Mouse (Mus musculus) bone marrow, adult 2 months (tissue): ENCODE data around the gene Syce2. TPM values are rescaled to one million over a fixed set of nuclear protein-coding genes. Genes with fewer than 3 reads are reported as not detected.

Experiments
- H3K27ac ChIP-seq: fragments of 200-500 bp; 2 replicates; pipeline ENCODE4 v1.5.1; 2012; ENCODE audit warnings: low read depth, mild to moderate bottlenecking, control low read depth, inconsistent platforms, low read length; ENCODE audit not compliant: control insufficient read depth, poor library complexity, insufficient read depth
- H3K4me1 ChIP-seq: fragments of 200-500 bp; 2 replicates; pipeline ENCODE4 v1.6.1; 2011; ENCODE audit warnings: low read length; ENCODE audit not compliant: control insufficient read depth, insufficient read depth
- H3K4me3 ChIP-seq: fragments of 200-500 bp; replicated peaks from 2 replicates; pipeline ENCODE3; 2011; ENCODE audit warnings: mild to moderate bottlenecking, low read depth, low read length, control low read depth; ENCODE audit not compliant: control insufficient read depth
- CTCF ChIP-seq: fragments of 200-500 bp; IDR thresholded peaks from 2 replicates; pipeline ENCODE4 v1.5.1; 2011; ENCODE audit warnings: low read length, control low read depth; ENCODE audit not compliant: control insufficient read depth, insufficient read depth
- POLR2A ChIP-seq: fragments of 200-500 bp; IDR thresholded peaks from 2 replicates; pipeline ENCODE4 v1.6.1; 2011; ENCODE audit warnings: low read depth, mild to moderate bottlenecking, control low read depth, low read length, borderline replicate concordance; ENCODE audit not compliant: control insufficient read depth
- WGBS: fragments of 180-500 bp; shearing (Covaris S2); methylation state at CpG from one replicate; pipeline ENCODE4 v1.1.7; 2018; 5-methylcytosine and 5-hydroxymethylcytosine counted together
- polyA plus RNA-seq: library from polyadenylated mRNA; stranded (reverse); fragments of >200 nt; gene quantifications from 2 replicates; pipeline ENCODE4 v1.2.4, GENCODE M21; 2011; ENCODE audit warnings: low replicate concordance; ENCODE audit not compliant: missing spikeins, insufficient read depth, insufficient read length

Syce2 gene
- polyA plus RNA-seq, 1 experiment: 36.7 TPM

DNA sequence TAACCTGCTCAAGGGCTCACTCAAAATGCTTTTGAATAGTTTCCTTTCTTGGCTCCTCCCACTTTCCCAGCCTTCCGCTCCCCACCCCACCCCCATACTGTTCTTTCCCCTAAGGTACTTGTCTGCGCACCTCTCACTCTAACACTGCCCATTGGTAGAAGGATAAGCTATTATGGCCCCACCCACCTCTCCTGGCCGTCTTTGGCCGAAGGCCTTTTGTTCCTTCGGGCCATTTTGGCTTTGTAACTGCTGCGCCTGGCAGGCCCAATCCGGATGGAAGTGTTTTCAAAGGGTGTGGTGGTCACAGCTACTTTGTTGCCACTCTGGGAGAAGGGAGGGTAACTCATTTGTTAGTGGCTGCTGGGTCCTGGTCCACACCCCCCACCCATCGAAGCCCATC, 43.4 kb downstream of the Syce2 start:
- H3K4me3 ChIP-seq: no peak overlapping the region
- WGBS: 86% methylated on average over 8 of the region's 8 CpGs
- TF ChIP-seq CTCF (no peak), POLR2A (no peak)
- peaks cover 3% of the 10 kb centered on the region for H3K4me1 ChIP-seq
- H3K27ac ChIP-seq: no peak overlapping the region

DNA sequence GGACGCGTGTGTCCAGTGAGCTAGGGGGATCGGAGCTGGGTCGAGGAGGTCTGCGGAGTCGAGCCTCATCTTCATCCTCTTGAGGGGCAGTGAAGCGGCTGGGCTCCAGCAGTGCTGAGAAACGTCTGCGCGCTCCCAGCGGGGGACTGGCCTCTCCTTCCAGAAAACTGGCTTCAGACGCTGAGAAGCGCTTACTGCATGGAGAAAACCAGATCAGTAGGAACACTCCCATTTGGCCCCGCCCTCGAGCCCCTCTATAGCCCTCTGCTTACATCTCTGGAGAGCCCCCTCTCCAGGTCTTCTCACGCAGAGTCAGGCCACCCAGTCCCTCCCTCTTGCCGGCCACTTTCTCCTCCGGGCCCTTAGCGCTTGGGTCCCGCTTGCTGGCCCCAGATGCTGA, 45.9 kb downstream of the Syce2 start:
- 61% methylated on average over 20 of the region's 20 CpGs for WGBS
- Histone ChIP-seq H3K27ac (no peak overlapping the region), H3K4me3 (no peak overlapping the region), H3K4me1 (peaks cover 3% of the 10 kb centered on the region)
- TF ChIP-seq POLR2A: no peak
- no peak for TF ChIP-seq CTCF

DNA sequence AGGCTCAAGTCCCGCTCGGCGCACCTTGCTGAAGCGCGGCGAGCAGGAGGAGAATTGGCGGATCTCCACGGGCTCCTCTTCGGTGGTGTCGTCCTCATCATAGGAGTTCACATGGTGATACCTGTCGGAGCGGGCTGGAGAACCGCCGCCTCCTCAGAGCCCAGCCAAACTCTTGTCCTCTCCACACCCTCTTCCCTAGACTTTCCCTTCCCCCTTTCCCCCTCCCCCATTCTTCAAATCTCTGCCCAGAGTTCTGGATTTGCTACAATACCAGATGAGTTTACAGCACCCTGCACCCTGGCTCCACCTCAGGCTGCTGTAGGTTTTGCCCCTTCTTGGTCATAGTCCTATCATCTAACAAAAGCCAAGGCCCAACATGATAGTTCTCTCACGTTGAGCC, 46.7 kb downstream of the Syce2 start:
- 88% methylated on average over 15 of the region's 15 CpGs for WGBS
- no peak overlapping the region for H3K4me3 ChIP-seq
- no peaks in the 10 kb centered on the region for H3K4me1 ChIP-seq

DNA sequence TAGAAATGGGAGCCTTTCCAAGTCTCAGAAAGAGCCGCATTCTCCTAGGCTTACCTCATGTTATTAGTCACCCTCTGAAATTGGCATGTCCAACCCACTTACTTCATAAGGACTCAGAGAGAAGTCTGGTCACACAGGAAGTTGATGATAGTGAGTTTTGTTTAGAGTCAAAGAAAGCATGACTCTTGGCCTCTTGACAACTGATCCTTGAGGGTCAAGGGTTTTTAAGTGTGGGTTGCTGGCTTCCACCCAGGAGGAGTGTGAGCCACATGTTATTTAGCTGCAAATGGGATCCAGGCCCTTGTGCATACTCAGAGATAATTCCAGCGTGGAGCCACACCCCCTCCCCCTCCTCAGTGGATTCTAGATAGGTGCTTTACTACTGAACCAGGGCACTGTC, 49.7 kb downstream of the Syce2 start:
- H3K4me1 ChIP-seq: no peaks in the 10 kb centered on the region
- TF ChIP-seq CTCF: no peak
- TF ChIP-seq POLR2A: no peak
- no peak overlapping the region for H3K4me3 ChIP-seq
- 77% methylated on average over 2 of the region's 2 CpGs for WGBS
- H3K27ac ChIP-seq: no peak overlapping the region

More for the DNA sequence above, 46.7 kb downstream of the Syce2 start:
- TF ChIP-seq POLR2A (no peak), CTCF (no peak)
- no peak overlapping the region for H3K27ac ChIP-seq

DNA sequence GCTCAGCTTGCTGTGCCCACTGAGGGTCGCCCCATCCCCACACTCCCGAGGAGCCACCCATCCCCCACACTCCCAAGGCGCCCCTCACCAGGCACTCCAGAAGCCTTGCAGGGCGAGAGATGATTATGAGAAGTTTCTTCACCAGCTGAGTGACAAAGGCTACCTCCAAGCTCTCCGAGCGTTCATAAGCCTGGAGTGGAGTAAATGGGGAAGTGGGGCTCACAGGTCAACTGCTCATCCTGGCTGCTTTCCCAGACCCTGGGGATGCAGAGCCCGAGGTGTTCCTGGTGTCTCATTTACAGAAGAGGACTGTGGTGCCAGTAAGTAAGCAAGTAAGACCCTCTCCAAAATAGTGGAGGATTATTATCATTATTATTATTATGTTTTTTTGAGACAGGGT, 53.6 kb downstream of the Syce2 start:
- H3K27ac ChIP-seq: no peak overlapping the region
- no peak overlapping the region for H3K4me3 ChIP-seq
- no peaks in the 10 kb centered on the region; the same call in 1 of the 2 replicates for H3K4me1 ChIP-seq
- TF ChIP-seq CTCF: no peak
- no peak for TF ChIP-seq POLR2A
- 30% methylated on average over 7 of the region's 7 CpGs for WGBS

DNA sequence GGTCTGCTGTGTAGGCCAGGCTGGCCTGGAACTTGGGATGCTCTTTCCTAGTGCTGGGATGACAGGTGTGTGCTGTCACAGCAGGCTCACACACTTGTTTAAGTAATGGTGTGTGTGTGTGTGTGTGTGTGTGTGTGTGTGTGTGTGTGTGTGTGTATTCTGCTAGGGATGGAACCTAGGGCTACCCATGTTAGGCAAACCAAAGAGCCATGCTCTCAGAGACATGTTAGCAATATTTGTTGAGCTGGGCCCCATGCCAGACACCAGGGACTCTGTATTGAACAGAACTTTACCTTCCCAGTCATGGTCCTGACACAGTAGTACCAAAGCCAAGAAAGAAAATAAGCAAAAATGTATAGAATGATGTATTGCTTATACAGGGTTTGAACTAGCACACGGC, 55.6 kb downstream of the Syce2 start:
- no peak overlapping the region for H3K27ac ChIP-seq
- TF ChIP-seq CTCF (no peak), POLR2A (no peak)
- WGBS: 75% methylated on average over 1 of the region's 1 CpGs
- no peaks in the 10 kb centered on the region; the same call in 1 of the 2 replicates for H3K4me1 ChIP-seq
- no peak overlapping the region for H3K4me3 ChIP-seq

DNA sequence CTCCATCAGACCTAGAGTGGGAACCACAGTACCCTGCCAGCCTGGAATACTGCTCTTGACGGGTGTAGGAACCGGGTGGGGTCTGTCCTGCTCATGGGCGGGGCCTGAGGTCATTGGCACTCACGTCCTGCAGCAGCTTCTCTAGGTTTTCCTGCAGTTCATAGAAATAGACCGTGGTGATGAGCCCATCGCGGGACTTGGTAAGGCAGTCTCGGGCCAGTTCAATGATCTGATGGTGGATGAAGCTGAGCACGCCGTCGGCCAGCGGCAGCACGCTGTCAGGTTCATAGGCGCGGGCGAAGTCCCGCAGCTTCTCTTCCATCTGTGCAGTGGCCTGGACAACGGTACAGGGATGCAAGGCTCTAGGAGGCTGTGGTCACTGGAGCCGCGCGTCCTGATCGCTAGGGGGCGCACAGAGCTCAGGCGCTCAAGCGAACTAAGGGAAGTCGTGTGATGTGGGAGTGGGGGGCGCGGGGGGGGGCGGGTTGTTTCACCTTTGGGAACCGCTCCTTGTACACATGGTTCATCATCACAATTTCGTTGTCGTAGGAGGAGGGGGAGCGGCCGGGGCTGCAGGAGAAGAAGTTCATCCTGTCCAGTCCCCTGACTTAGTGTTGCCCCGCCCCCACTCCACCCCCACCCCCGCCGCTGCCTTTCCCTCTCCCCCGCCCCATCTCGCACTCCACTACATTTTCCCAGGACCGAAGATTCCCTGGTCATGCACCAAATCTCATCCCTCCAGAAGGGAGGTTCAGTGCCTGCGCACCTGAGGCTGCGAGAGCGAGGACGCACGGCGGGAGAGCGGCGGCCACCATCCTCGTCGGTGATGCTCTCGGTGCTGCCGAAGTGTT, 56.8 kb downstream of the Syce2 start:
- H3K4me1 ChIP-seq: no peaks in the 10 kb centered on the region; the same call in 1 of the 2 replicates
- WGBS: 8% methylated on average over 51 of the region's 52 CpGs
- TF ChIP-seq POLR2A: no peak
- TF ChIP-seq CTCF: peak; percentile 82
- no peak overlapping the region for H3K4me3 ChIP-seq
- no peak overlapping the region for H3K27ac ChIP-seq

DNA sequence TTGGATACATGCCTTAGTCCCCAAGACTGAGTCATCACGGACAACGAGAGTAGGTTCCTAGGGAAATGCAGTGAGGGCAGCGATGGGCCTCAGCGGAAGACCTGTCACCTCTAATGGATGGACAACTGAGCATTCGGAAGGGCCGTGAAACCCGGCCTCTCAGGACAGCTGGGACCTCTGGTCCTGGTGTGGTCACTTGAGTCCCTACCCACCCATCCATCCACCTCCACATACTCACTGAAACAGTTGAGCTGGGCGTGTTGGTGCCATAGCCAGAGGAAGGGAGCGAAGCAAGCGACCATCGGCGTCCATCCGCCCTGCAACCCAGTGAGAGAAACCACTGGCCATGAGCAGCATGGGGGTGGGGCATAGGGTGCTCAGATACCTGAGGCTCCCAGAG, 58.7 kb downstream of the Syce2 start:
- Histone ChIP-seq H3K4me1 (no peaks in the 10 kb centered on the region; the same call in 1 of the 2 replicates), H3K27ac (no peak overlapping the region), H3K4me3 (no peak overlapping the region)
- WGBS: 83% methylated on average over 13 of the region's 13 CpGs
- no peak for TF ChIP-seq POLR2A
- no peak for TF ChIP-seq CTCF

DNA sequence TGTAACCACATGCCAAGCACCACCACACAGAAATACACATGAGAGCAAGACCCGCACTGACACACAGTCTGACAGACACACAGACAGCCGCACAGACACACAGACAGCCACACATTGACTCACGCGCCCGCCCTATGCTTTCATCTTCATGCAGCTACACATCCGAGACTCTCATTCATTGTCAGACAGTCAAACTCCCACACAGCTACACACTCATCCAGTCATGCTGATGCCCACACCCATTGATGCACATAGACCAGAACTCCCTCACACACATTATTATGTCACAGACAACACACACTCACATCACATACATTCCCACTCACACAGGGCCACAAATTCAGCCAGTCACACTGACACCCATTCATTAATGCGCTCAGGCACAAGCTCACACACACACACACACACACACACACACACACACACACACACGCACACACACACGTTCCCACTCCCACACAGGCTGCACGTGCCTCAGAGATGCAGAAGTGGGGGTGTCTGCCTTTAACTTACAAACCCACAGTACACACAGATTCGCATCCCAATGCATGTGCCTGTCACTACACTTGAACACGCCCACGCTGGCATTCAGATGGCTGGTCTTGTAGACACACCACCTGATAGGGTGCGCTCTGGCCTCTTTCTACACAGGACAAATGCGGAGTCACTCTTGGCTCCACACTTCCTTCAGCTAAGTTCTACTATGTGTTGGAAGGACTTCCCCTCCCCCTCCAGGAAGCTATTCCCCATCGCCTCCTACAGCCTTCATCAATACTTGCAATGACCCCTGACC, 62.1 kb downstream of the Syce2 start:
- Histone ChIP-seq H3K4me3 (no peak overlapping the region), H3K27ac (no peak overlapping the region), H3K4me1 (no peaks in the 10 kb centered on the region; the same call in 1 of the 2 replicates)
- 72% methylated on average over 16 of the region's 16 CpGs for WGBS
- TF ChIP-seq CTCF: no peak
- no peak for TF ChIP-seq POLR2A
